Mouse (Mus musculus): ENCODE results near the gene Plch2.
A peak's percentile ranks its signal among the peaks of the same experiment; 100 is the strongest.

The Plch2 gene

DNA sequence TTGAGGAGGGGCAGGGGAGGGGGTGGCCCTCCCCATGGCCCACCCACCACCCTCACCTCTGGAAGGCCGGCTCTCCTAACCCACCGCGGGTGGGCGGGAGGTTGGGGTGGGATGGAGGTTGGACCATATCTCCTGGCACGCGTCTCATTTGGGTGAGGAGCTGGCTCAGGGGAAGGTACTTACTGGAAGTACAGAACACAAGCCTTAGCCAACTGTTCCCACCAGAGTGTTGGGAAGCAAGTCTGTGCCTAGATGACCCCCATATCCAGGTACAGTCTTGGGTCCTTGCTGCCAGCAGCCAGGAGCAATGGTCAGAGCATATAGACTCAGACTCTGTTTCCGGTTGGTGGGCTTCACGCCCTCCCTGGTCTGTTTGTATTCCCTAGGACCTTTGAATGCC, 98.0 kb downstream of the Plch2 start:
- no peak for DNase-seq (ENCODE audit: low spot score)

DNA sequence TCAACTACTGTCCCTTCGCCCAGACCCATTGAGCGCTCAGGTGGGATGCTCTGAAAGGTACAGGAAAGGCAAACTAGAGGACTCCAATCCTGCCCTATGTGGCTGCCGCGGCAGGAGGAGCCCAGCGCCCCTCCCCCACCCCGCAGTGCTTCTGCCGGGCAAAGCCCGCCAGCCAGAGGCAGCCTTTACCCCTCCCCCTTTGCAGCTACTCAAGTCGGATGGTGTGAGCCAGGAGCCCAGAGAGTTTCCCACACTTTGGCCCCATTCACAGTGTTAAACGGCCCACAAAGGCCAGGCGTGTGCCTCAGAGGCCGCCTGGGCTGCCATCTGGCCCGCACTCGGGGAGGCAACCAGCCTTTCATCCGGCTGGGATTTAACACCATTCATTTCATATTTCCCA, 98.4 kb downstream of the Plch2 start:
- DNase-seq (ENCODE audit: low spot score): no peak

DNA sequence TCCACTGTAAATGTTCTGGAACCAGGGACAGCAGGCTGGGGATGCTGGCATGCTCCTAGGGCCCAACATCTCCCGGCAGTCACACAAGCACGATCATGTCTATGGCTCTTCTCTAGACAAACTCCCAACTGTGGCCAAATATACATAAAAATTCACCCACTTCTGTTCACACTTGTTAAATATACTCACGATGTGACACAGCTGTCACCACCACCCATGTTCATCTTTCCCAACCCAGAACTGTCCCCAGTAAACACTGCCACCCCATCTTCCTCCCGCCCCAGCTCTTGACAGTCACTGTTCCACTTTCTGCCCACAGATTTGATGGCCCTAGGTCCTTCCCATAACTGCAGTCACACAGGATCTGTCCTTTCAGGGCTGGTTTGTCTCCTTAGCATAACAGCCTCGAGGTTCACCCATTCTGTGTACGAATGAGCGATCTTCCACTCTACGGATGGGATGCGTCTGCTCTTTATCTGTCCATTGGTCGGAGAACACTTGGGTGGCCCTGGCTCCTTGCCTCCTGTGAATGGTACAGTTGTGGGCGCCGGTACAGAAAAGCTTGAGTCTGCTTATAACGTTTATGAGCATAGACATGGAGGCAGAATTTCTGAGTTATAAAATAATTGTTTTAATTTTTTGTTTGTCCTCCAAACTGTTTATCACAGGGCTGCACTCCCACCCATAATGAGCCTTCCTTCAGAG, 99.1 kb downstream of the Plch2 start:
- DNase-seq (ENCODE audit: low spot score): no peak

DNA sequence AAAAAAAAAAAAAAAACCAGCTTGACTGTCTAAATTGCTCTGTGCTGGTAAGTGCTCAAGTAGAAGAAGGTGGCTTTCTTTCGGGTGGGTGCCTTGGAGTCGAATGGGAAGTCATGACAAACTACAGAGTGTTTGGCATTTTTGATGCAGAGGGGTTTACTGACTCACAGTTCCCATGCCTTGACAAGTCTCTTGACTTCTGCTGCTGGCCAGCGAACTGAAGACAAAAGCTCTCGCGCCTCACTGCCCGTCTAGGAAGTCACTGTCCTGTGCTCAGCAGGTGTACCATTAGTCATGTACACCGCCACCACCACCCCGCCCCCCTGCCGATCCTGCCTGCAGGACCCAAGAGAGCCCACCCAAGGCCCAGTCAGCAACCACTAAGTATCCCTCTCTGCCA, 100.0 kb downstream of the Plch2 start:
- no peak for DNase-seq (ENCODE audit: low spot score)

DNA sequence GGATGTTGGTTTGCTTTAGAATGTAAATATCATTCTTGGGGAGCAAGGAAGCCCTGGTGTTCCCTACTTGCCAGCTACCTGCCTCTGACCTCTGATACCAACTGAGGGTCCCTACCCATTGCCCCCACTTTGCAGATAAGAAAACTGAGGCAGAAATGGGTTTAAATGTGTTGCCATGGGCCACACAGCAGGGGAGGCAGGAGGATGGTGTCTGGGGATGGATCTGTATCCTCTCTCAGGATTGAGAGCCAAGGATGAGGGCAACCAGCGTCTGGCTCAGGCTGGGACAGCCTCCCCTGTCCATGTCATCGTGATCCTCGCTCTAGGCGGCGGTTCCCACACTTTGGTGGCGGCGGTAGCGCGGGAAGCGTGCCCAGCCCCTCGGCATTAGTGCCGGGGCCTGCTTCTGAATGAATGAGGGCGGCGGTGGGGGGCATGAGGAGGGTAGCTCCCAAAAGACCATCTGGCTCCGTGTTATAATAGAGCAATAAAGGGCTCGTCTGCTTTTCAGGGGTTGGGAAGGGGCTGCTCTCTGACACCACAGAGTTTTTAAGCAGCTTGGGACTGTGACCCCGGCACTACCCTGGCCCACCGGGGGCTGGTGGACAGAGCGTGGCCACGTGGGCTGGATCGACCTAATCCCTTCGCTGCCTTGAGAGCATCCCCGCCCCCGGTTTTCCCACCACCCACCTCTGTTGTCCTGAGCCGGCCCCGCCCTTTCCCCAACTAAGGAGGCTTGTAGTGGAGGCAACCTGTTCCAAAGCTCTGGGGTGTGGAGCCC, 103.9 kb downstream of the Plch2 start:
- DNase-seq (ENCODE audit: low spot score): no peak

DNA sequence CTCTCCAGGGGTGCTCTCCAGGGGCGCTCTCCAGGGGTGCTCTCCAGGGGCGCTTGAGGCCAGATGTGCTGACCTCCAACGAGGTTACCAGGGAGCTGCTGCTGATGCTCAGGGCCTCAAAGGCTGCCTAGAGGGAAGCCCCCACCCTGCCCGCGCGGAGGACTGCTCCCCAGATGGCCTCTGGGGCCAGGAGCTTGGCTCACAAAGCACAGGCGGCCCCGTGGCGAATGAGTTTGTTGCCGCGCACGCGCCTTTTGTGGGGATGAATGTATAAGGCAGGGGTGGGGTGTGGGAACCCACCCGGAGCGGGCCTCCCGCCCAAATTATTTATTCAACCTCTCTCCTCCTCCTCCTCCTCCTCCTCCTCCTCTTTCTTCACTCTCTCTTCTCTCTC, 107.0 kb downstream of the Plch2 start:
- DNase-seq (ENCODE audit: low spot score): no peak

DNA sequence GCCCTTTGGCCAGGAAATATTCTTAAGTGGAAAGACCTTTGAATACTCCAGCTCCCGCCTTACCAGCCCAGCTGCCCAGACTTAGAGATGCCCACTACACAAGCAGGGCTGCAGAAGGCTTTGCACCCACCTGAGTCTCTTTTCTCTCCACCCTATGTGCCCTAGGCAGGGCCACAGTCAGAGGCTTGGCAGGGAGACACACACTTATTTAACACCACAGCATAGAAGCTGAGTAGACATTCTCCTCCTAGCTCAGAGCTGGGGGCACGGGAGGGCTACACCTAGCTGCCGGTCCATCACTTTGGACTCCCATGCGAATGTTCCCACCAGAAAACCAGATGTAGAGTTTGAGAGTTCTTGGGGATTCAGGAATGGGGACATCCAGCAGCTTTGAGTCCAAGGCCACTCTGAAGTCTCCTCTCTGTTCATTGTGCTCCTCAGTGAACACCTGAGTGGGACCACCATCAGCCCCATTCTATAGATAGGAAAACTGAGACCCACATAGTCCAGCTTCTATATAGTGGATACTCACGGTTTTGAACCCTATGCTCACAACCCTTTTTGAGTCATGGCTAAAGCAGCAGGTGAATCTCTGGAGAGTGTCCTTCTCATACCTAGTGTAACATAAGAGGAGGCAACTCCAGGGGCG, 107.5 kb downstream of the Plch2 start:
- no peak for DNase-seq (ENCODE audit: low spot score)

DNA sequence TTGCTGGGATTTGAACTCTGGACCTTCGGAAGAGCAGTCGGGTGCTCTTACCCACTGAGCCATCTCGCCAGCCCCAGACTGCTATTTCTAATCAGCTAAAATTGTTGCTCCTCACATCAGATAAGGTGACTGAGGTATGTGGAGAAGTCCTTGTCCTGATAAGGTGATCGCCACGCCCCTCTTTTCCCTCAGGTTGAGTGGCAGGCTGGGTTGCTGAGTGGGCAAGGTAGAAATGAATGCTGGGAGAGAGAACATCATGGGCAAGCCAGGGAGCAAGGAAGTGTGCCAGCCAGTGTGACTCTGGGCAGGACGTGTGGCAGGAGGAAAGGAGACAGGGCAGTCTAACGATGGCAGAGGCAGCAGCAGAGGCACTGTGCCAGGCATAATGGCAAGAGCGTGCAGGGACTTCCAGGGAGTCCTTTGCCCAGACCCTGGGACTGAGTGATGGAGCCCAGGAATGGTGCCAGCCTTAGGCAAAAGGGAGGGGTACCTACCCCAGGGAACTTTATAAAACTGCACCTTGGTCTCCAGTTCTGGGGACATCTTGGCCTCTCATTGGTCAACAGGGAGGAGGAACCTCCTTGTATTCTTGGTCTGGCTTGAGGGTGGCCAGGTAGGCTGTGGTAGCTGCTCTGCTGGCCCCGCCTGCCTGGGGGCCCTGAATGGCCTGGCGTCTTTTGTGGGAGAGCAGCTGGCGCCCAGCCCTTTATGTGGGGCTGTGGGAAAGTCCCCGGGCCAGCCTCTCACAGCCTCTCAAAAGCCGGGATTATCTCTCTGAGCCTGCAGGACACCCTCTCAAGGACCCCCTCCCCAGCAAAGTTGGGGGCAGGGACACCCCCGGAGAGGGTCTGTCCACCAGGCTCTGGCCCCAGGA, 108.3 kb downstream of the Plch2 start:
- no peak for DNase-seq (ENCODE audit: low spot score)

DNA sequence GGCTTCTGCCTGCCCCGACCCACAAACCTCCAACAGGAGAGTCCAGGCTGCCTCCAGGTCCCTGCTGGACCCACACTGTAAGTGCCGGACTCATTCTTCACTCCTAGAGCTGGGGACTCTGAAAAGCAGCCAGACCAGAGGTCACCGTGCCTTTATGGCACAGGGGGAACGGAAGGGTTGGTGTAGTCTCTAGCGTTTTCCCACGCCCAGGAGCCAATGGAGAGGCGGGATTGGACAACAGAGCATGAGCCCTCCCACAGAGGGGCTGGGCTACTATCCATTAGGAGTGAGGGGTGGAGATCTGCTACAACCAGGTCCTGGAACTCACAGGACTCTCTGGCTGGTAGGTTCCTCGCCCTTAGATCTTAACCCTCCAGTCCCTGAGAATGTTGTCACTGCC, 110.3 kb downstream of the Plch2 start:
- no peak for DNase-seq (ENCODE audit: low spot score)

DNA sequence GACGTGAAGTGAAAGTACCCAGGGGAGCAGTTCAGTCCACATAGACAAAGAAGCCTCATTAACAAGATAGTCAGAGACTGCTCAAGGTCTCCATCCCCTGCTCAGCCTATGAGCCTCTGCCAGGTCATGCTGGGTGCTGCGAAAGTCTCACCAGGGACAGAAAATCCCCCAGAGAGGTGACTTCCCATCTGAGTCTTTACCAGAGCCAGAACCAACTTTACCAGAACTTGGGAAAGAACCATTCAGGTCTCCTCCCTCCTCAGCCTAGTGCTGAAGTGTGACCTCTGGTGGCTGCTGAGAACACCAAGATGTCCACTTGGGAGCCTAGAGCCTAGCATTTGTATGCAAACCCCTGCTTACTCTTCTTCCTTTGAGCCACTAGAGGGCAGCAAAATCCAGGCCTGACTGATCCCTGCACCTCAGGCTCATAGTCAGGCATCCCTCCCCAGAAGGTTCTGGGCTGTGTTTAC, 112.4 kb downstream of the Plch2 start:
- DNase-seq (ENCODE audit: low spot score): peak; percentile 84

DNA sequence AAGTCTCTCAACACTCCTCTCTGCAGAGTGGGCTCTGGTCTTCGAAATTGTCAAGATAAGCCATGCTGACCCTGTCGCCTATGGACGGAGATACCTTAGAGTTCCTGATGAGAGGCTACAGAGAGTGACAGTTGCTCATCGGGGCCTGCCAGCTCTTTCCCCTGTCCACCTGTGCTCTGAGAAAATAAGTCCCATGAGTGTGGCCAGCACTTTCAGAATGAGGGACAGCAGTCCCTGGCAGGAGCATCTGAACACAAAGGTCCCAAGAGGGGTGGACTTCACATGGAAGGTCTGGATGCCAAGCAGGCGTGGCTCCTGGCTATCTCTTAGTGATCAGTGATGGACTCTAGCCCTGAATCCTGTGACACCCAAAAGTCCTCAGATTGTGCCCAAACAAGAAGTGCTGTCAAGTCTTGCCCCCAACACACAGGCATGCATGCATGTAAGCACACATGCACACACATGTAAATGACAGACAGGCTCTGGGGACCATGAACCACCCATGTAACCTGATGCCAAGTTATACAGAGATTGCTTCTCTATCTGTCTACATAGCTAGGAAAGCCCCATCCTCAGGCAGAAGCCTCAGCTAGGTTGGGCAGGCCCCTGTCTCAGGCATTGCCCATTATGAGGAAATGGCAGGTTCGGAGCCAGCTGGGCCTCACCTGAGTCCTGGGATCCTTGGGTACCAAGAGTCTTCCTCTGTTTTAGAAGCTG, 113.1 kb downstream of the Plch2 start:
- DNase-seq (ENCODE audit: low spot score): no peak

DNA sequence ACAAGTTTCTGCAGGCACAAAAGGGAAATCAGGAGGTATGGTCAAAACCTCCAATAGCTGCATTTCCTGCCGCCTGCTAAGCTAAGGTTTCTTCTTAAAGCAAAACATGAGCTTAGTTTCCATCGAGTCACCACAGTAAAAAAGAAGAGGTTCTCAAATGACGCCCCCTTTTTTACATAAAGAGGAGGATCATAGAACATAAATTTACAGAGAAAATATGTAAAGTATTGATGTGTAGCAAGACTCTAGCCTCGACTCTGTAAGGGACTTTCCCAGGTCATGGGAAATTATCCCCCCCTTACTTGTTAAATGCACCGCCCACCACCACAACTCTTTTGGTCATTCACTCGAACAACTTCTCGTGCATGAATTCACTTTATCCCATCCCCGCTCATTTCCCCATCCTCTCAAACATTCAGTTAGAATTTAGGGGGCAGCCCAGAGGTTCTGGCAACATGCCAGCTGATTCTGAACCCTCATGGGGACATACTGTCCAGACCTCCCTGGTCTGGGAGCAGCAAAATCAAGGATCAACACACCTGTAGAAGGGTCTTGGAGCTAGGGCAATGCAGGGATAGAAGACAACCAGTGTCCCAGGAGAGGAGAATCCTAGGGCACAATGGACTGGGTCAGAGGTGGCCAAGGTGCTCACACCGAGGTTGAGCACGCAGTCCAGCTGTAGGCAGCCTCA, 113.8 kb downstream of the Plch2 start:
- DNase-seq (ENCODE audit: low spot score): peak; percentile 46

DNA sequence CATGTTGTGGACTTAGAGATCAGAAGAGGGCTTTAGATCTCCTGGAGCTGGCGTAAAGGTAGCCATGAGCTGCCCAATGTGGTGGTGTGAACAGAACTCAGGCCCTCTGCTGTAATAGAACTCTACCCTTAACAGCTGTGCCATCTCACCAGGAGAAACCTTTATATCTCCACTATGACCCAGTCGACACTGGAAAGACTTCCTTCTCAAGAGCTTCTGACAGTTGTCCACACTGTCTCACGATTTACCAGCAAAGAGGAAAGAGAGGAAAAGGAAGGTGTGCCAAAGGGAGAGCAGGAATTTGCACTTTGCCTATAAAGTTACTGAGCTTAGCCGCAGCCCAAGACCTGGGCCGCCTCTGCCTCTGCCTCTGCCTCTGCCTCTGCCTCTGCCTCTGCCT, 114.8 kb downstream of the Plch2 start:
- DNase-seq (ENCODE audit: low spot score): no peak

DNA sequence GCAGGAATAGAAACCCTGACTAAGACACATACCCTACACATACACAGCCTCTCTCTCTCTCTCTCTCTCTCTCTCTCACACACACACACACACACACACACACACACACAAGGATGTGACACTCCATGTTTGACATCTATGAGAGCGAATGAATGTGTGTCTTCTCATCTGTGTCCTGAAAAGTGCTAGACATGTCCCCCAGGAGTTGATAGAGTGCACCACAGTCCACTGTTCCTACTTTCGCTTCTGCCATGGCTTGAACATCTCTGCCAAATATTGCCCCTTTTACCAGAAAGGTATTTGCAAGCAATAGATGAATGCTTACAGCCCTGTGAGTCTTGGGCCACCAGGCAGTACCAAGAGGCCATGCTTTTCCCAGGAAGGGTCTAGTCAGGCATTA, 116.4 kb downstream of the Plch2 start:
- no peak for DNase-seq (ENCODE audit: low spot score)

DNA sequence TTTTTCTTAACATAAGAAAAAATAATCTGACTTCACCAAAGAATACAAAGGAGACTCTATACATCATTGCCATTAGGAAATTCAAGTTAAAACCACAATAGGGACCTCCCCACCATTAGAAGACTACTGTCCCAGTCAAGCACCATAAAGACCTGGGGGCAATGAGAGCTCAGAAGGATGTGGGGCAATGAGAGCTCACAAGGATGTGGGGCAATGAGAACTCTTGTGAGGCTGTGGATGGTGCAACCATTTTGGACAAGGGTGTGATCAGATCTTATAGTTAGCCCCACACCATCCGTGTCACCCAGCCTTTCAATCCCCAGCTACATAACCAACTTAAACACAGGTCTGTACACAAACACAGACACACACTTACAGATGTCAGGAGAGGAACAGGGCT, 118.8 kb downstream of the Plch2 start:
- no peak for DNase-seq (ENCODE audit: low spot score)

DNA sequence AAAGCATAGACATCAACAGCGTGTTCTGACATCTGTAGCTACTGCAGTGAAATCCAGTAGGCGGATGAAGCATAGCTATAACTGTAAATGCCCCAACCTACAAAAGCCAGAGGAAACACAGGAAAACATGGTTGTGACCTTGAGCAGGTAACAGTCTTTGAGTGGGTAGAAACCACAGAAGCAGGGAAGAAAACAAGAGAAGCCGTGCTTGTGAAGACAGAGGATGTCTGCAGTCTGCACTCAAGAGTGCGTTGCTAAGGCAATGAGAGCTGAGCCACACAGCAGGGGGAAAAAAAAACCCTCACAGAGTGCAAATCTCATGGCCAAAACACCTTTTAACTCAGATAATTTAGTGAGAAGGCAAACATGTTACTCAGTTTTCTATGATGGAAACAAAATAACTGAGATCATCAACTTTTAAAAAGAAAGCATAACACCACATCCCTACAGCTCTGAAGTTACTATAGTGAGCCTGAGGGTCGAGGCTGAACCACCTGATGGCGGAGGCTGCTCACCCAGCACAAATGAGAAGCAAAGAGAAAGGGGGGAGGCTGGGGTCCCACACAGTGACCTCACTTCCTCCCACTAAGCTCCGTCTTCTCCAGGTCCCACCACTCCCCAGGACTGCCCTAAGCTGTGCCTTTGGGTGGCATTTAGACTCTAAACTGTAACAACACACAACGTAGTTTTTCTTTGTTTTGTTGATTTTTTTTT, 119.9 kb downstream of the Plch2 start:
- peak; percentile 92 for DNase-seq (ENCODE audit: low spot score)

DNA sequence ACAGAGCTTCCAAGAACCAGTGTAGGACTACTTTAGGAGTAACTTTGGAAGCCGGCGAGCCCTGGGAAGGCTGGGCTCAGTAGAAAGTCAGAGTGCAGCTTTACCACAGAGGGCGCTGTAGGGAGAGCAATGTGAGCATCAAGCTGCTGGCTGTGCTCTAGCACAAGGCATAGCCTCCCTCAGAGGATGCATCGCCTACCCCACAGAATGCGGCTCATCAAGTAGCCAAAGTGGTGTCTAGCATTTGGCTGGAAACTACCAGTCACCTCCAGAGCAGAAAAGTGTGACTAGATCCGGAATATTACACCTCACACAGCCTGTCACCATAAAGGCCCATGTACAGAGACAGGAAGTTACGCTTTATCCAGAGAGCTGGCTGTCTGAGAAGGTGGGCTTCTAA, 120.8 kb downstream of the Plch2 start:
- peak; percentile 81 for DNase-seq (ENCODE audit: low spot score)

DNA sequence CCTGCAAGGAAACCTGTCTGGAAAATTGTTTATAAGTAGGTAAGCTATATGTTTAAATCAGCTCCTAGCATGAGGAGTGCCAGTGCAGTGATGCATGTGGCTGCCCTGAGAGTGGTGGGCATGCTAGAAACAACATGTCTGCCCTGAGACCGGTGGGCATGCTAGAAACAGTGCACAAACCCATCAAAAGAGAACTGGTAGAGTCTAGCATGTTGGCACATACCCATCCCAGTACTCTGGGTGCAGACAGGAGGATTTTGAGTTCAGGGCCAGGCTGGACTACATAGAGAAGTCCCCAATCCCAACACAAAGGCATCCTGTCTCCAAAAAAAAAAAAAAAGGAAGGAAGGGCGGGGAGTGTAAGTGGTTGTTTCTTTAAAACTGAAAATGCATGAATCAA, 121.8 kb downstream of the Plch2 start:
- DNase-seq (ENCODE audit: low spot score): no peak

DNA sequence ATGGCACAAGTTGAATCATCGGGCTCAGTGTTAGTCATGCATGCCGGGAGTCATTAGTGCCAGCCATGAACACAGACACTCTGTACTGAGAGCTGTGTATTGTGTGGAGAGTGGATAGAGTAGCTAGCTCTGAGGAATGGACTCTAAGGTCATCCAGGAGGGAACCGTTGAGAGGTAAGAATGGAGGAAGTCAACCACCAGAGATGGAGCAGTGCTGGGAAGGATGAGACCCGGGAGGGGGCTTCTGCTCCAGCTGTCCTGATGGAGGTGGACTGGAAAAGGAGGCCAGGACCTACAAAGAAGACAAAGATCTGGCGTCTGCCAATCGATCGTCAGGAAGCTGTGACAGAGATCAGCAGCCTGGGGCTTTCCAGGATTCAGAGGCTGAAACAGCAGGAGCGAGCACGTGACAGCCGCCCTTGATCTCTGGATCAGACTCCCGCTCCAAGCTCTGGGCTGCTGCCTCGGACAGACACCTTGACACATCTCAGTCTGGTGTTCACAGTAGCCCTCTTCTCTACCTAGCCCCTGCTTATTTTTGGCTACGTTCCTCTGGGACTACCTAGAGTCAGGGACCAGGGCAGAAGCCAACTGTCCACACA, 123.2 kb downstream of the Plch2 start:
- DNase-seq (ENCODE audit: low spot score): no peak
